Mouse (Mus musculus): Measurements from ENCODE around the gene Sez6l2.

The Sez6l2 gene

DNA sequence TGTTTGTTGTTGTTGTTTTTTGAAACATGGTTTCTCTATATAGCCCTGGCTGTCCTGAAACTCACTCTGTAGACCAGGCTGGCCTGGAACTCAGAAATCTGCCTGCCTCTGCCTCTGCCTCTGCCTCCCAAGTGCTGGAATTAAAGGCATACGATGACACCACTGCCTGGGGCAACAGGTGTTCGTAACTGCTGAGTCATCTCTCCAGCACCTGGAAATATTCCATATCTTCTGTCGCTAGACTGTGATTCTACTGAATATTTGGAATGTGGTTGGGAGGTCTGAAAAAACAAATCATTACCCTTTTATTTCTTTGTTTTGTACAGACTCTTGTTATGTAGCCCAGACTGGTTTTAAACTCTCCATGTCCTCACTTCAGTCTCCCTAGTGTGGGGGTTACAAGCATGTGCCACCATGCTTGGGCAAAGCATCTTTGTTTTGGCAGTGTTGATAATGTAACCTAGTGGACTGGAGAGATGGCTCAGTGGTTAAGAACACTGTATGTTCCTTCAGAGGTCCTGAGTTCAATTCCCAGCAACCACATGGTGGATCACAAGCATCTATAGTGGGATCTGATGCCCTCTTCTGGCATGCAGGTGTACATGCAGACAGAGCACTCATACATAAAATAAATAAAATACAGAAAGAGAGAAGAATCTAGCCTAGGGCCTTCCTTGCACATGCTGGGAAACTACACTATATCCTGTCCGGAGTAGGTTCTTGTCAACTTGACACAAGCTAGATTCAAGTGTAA is 53.9 kb downstream of the Sez6l2 start:
- intact Hi-C loops (cut with DNase I): no loop called here

DNA sequence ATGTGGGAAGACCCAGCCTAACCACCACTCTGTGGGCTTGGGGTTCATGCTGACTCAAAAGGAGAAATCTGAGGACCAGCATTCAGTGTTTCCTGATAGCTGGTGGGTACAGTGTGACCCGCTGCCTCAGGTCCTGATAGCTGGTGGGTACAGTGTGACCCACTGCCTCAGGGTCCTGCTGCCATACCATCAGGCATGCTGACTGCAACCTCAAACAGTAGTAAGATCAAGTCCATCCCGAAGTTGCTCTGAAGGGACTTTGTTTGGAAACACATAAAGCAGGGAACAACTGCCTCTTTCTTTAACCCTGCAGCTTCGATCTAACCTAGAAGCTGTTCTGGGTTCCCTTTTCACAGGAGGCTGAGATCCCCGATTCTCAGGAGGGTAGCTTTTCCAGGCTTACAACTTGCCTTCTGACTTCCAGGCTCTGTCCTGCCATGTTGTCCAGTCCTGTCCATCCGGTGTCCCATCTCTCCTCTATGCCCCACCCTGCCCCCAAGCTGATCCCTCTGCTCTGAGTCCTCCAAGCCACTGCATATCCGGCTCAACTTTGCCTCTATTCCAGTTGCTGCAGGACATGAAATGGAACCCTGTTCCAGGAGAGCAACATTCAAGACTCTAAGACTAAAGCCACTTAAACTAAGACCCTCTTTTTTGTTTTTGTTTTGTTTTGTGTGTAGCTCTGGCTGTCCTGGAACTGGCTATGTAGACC is 57.1 kb downstream of the Sez6l2 start:
- intact Hi-C loops (cut with DNase I): no loop called here

DNA sequence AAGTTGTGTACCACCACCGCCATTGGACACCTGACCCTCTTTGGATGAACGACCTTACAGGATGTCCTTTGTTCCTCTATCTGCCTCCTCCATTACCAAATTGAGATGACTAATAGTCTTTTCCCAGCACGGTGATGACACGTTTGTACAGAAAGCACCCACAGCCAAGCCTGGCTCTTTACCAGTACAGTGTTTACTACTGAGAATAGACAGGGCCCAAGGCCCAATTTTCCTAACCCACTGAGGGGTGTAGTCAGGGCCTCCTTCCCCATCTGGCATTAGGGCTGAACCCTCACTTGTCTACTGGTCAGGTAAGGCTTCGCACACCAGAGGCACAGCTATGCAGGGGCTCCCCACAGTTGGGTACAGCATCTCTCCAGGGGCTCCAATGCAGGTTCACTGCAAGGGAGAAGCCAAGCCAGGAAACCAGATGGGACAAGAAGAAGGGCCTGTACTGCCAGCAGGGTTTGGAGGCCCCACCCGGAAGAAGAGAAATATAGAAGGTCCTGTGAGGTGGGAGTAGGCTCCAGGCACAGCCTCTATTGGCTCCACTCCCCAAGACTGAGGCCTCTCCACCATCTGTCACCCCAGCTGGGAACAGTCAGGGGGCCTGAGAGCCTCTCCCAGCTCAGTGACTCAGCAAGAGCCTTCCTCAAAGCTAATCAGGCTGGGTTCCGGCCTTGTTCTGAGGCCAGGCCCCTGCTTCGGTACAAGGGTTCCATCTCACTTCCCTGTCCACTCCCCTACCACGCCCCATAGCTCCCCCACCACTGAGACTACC is 58.1 kb downstream of the Sez6l2 start:
- intact Hi-C loops (cut with DNase I): no loop called here

DNA sequence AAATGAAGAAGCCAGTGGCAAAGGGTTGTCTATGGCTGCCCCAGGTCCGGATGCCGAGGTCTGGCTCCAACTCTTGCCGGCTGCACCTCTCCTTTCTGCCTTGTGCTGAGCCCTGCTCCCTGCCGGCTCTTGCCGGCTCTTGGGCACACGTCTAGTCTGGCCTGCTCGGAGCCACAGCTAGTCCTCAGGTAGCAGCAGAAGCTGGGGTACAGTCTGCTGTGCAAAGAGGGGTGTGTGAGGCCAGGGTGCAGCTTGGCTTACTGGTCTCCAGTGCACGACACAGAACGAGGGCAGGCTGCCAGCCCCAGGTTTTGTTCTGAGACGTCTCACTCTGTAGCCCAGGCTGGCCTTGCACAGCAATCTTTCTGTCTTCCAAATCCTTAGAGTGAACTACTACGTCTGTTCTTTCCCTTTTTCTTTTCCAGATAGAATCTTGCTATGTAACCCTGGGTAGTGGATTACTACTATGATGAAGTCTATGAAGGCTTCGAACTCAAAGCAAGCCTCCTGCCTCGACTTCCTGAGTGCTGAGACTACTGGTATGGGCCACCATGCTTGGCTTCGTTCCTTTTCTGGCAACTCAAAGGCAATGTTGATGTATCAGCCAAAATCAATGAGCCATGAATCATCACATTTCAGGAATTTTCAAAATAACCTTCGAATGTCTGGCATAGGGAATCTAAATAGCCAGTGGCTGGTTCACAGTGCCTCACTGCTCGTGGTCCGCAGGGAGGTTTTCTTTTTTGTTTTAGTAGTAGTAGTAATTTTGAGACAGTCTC is 59.1 kb downstream of the Sez6l2 start:
- intact Hi-C loops (cut with DNase I): loop anchor here (5.0 kb wide), 1 partner anchor 32 kb away; the partner anchor contains the start of genes Cdipt and Cdiptos

DNA sequence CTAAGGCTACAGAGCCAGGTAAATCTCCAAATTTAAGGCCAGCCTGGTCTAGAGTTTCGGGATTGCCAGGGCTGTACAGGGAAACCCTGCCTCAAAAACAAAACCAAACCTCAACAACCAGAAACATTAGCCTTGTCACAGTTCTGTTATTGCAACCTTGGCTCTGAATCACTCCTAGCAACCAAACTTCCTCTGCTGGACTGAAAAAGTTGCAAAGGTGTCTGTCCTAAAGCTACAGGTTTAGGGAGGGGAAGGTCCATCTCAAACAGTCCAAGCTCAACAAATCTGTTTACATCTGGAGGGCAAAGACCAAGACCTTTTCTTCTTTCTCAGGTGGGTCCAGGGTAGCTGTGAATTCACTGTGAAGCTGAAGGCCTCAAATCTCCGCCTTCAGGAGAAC is 60.7 kb downstream of the Sez6l2 start:
- intact Hi-C loops (cut with DNase I): loop anchor here (5.0 kb wide), 1 partner anchor 34 kb away; the partner anchor contains the start of genes Cdipt and Cdiptos

DNA sequence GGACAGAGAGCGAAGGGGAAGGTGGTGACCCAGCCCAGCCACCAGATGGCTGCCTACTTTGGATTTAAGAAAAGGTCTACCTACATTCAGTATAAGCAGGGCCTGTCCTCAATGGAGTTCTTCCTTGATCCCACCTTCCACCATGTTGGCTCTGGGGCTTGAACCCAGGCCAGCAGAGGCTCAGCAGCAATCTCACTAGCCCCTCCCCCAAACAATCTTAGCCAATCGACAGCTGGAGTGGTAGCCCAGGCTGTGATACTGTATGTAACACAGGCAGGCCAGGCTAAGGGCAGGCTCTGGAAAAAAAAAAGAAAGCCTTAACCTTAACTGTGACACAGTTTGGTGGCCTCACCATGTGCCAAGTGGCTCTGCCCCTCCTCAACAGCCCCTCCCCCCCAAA is 61.4 kb downstream of the Sez6l2 start:
- intact Hi-C loops (cut with DNase I): loop anchor here (5.0 kb wide), 1 partner anchor 34 kb away; the partner anchor contains the start of genes Cdipt and Cdiptos

DNA sequence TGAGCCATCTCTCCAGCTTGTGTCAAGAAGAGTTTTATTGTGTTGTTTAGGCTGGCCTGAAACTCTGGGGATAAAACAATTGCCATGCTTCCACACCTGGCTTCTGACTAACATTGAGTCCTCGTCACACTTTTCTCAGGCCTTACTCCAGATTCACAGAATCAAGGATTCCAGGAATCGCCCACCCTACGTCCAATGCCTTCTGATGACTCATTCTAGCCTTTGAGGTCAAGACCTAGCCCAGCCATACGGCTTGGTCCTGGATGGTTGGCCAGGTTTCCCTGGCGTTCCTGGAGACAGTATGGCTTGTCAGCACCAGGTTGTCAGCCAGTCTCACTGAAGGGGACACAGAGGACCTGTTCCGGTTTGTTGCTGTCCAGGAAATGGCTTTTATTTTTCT is 62.0 kb downstream of the Sez6l2 start:
- intact Hi-C loops (cut with DNase I): loop anchor here (5.0 kb wide), 1 partner anchor 35 kb away; the partner anchor contains the start of genes Cdipt and Cdiptos

DNA sequence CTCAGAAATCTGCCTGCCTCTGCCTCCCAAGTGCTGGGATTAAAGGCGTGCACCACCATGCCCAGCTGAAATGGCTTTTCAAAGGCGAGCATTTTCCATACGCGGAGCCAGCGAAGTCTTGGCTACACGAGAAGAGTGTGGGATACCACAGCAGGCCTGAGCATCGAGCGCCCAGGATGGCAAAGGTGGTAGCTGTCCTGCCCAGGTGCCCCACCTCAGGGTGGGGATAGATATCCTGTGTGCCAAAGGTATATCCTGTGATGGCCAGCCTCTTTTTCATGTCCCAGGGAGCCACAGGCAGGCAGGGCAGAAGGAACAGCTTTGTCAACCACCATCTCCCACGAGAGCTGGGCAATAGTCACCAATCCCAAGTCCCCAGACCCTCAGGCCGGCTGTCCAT is 62.5 kb downstream of the Sez6l2 start:
- intact Hi-C loops (cut with DNase I): loop anchor here (5.0 kb wide), 1 partner anchor 36 kb away; the partner anchor contains the start of genes Cdipt and Cdiptos

DNA sequence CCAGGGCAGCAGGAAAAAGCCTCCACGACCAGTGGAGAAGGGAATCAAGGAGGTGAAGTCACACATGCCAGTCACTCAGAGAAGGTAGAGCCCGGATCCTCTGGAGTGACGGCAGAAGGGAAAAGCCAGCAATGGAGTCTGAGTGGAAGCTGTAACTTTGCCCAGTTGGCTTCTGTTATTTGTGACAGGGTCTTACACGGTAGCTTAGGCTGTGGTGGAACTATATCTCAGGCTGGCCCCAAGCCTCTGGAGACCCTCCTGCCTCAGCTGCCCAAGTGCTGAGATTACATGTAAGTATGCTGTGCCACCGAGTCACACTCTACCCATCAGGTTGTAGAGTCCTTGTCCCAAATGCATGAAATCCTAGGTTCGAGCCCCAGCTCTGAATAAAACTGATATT is 63.0 kb downstream of the Sez6l2 start:
- intact Hi-C loops (cut with DNase I): loop anchor here (5.0 kb wide), 1 partner anchor 36 kb away; the partner anchor contains the start of genes Cdipt and Cdiptos

DNA sequence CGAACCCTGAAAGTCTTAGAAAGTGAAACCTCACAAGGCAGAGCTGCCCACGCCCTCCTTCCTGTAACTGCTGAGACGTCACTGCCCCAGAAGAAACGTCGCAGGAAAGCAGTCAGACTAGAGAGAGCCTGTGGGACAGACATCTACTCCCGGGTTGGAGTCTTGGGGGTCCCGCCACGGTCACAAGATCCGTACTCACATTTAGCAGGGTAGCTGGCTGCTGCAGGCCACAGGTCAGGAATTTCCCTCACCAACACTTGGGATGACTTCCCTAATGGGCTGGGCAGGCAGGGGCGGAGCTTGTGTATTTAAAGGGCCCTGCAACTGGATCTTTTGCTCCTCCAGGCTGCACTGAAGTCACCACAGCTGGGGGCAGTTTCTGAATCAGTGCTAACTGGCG is 64.0 kb downstream of the Sez6l2 start, which contains the start of gene Mvp:
Gene Mvp, minus strand, starts transcription at position 302 of the 400 bp plus-strand sequence.
- intact Hi-C loops (cut with DNase I): loop anchor here (5.0 kb wide), 1 partner anchor 37 kb away; the partner anchor contains the start of genes Cdipt and Cdiptos

DNA sequence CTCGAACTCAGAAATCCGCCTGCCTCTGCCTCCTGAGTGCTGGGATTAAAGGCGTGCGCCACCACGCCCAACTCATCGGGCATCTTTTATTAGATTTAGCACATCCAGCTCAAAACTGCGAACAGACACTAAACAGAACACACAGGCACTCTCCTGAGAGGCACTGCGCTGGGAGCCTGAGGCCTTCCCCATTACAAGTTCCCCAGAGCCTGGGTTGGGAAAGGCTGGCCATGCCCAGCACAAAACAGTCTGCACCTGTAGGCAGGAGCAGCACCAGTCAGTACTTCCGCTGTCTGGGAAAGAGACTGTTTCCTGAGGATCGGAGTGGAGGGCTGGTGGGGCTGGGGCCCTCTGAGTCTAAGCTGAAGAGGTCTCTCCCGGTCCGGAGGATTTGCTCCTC is 64.6 kb downstream of the Sez6l2 start:
- intact Hi-C loops (cut with DNase I): loop anchor here (5.0 kb wide), 1 partner anchor 38 kb away; the partner anchor contains the start of genes Cdipt and Cdiptos

DNA sequence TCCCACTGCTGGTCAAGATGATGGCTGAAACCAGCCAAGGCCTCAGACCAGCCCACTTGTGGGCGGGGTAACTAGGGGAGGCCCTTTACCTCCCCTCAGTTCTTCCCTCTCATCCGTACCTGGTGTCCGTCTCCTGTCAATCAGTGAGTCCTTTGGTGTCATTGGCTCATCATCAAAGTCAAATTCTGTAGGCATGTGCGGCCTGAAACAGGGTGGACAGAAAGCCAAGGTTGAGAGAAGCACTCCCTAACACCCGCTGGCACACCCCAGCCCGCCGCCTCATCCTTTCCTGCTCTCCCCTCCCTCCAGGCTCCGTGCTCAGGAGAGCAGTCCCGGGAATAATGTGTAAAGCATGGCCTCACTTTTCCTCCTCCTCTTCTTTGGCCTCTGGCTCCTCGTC is 65.7 kb downstream of the Sez6l2 start:
- intact Hi-C loops (cut with DNase I): no loop called here

DNA sequence TGATC is 65.9 kb downstream of the Sez6l2 start, which contains the start of gene Pagr1b:
Gene Pagr1b, minus strand, starts transcription at position 4 of the 5 bp plus-strand sequence.
- intact Hi-C loops (cut with DNase I): no loop called here

DNA sequence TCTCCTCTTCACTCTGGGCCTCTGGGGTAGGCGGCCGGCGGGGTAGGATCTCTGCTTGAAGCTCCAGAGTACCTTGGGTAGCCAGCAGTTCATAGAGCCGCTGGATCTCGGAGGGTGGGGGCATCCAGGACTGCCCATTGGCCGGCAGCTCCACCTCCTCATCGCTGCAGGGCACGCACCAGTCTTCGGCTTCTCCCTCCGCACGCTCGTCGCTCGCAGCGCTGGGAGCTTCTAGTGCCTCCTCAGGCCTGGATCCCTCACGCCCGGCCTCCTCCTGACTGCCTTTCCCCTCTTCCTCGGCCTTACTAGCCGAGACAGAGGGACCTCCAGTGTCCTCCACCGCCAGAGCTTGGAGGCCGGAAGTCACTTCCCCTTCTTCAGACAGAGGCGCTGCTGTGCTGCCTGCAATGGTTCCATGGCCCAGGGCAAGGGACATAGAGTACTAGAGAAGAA is 66.1 kb downstream of the Sez6l2 start:
- intact Hi-C loops (cut with DNase I): no loop called here

DNA sequence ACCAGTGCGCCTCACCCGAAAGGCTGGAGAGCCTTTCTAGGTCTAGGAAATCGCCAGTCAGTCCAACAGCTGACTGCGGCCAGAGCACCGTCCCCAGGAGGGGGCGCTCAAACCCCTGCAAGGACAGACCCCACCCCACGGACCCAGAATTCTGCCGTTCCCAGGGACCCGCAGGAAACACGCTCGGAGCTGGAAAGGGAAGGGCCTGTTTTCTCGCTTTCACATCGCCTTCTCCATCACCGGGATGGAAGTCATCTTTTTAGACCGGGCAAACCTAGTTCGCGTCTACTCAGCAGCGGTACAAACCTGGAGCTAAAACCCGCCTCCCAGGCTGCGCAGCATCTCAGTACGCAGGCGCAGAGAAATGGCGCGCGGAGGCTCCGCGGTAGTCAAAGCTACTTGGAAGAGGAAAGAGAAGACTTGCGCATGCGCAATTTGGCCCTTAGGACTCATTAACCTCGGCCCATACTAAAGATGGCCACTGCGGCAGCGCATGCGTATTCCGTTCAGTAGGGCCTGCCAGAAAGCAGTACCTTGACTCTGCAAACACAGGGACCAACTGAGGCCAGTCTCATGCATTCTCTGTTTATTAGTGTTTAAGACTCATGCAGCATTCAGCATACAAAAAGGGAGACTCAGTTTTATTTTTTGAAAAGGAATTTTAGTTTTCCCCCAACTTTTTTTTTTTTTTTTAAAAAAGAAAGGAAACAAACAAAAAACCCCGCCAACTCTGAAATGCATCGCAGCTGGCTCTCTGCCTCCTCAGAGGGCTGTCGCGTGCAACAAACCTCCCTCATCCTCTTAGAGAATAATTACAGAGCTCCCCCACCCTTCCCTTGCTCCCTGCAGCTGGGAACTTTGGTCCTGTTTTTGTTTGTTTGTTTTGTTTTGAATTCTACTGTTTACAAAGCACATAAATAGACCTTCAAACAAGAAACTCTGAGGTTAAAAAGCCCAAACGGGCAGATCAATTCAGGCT is 66.9 kb downstream of the Sez6l2 start, which contains the start of gene Pagr1a:
Gene Pagr1a, minus strand, starts transcription at position 382 of the 979 bp plus-strand sequence.
- intact Hi-C loops (cut with DNase I): no loop called here

DNA sequence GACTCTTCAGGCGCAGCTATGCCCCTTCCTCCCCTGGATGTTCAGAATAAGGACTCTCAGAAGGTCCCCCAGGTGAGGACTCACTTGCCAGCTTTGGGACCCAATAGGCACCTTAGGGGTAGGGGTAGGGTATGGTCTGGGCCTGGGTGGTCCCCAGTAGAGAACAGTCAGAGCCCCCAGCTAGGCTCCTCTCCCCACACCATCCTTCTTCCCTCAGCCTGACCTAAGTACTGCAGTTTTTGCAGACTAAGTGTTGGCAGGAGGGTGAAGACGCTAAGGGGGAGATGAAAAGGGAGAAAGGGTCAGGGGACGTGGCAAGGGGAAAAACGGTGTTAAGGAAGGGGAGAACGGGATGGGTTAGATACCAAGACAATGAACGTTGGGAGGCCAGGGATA is 67.6 kb downstream of the Sez6l2 start:
- intact Hi-C loops (cut with DNase I): no loop called here

DNA sequence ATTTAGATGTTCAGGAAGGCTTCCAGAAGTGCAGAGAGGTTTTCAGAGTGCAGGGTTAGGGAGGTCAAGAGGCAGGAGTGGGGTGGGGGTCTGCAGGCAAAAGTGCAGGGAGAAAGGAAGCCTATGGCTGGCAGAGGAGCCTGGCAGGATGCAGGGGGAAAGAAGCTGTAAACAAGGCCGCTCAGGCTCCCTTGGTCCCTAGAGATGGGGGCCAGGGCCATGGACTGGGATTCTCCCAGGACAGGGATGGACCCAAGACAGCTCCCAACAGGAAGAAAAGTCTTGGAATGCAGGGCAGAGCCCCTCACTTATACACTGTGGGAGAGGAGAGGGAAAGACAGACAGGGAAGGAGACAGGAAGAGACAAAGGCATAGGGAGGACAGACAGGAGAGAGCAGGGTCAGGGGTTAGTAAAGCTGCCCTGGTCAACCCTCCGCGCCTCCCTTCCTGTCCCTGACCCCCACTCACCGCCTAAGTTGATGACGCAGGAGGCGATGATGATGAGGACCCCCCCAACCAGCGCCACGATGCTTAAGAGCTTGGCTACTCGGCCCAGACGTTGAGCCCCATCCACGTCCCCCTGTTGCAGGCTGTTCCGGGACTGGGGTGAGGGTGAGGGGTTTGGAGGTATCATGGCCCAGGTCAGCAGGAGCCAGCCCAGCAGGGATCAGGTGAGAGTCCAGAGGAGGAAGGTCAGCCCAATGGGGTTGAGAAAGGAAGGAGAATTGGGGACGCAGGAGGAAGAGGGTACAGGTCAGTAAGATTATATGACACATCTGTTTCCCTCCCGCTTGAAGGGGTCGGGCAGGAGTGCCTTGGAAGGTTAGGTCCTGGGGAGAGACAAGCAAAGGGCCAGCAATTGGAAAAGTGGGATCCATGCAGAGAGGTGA is 68.3 kb downstream of the Sez6l2 start:
- intact Hi-C loops (cut with DNase I): no loop called here

DNA sequence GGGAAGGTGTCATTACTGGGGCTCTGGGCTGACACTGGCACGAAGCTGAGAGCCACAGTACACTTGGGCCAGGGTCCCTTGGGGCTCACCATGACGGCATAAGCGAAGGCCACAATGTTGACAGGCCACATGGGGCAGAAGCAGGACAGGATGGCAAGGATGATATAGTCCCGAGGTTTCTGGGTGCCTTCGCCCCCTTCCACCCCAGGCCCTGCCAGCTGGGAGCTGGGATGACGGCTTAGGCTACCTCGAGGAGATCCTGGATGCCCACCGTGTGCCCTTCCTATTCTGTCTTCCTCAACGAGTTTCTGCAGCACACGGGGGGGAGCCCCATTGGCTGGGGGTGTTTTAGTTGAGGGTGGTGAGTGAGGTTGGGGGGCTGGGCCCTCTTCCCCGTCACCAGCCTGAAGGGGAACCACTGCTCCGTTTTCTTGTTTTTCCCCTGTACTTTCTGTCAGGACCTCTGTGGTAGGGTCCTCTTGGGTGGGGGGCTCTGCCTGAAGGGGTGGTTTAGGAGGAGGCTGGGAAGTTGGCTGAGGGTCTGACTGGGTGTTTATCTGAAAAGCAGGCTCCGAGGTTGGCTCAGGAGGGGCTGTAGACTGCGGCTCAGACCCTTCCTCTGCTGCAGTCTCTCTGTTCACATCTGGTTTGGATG is 69.1 kb downstream of the Sez6l2 start:
- intact Hi-C loops (cut with DNase I): no loop called here
